Mouse (Mus musculus): ENCODE data around the gene Plp2.

The Plp2 gene

DNA sequence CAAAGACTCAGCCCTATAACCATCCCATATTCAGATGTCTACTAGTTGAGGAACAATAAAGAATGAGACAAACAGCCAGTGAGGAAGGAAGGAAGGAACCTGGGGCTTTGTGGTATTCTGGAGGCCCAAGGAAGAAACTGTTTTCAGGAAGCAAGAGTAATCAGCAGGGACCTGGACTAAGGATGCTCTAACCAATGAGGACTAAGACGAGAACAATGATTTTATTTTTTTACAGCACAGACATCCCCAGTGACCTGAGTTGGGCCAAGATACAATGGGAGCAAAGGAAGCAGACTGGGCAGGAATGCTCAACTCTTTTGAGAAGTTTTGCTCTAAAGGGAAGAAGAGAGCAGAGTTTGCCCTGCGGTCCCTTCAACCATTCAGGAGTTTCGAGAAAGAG, 8.3 kb downstream of the Plp2 start:
- DNase-seq (ENCODE audit: low read depth, low spot score): no peak

DNA sequence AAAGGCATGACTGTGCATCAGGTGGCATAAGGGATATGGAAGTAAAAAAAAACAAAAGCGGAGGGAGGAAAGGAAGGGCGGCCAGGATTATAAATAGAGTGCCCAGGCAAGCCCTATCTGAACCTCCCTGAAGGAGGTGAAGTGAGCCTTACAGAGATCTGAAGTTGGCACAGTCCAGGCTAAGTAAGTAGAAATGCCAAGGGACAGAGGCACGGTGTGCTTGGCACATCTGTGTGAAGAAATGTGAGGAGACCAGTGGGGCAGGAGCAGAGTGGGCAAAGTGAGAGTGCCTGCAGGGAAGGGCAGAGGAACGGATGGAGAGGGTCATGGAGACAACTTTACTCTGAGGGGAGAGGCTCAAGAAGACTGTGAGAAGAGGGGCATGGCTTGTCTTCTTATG, 10.1 kb downstream of the Plp2 start:
- no peak for DNase-seq (ENCODE audit: low read depth, low spot score)

DNA sequence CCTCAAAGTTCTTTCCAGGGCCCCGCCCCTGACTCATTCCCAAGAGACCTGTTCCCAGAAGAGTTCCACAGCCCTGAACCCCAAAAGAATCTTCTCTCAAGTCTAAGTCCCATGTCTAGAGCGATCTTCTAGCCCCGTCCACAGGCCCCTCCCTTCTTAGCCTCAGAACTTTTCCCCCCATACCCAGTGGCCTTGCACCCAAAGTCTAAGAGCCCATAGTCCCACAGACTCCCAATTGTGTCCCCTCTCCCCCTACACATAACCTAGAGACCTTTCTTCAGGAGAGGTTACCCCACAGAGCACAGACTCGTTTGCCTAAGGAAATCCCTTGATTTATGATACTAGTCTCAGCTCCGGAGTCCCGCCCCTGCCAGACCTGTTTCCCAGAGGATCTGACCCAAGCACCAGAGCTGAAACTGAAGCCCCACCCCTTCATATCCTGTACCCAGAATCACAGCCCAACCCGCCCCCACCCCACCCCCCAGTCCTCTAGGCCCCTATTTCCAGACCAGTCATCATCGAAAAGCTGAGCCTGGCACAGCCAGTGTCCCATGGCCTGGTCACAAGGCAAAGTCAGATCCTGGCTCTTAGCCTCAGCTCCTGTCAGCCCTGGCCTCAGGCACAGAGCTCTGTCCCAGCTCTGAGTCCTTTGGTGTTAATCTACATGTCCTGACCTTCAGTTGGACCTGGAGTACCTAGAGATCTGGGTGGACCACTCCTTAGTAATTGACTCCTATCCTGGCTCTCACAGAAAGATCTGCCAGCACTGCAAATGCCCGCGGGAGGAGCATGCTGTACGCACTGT, 12.2 kb downstream of the Plp2 start:
- DNase-seq (ENCODE audit: low read depth, low spot score): no peak

DNA sequence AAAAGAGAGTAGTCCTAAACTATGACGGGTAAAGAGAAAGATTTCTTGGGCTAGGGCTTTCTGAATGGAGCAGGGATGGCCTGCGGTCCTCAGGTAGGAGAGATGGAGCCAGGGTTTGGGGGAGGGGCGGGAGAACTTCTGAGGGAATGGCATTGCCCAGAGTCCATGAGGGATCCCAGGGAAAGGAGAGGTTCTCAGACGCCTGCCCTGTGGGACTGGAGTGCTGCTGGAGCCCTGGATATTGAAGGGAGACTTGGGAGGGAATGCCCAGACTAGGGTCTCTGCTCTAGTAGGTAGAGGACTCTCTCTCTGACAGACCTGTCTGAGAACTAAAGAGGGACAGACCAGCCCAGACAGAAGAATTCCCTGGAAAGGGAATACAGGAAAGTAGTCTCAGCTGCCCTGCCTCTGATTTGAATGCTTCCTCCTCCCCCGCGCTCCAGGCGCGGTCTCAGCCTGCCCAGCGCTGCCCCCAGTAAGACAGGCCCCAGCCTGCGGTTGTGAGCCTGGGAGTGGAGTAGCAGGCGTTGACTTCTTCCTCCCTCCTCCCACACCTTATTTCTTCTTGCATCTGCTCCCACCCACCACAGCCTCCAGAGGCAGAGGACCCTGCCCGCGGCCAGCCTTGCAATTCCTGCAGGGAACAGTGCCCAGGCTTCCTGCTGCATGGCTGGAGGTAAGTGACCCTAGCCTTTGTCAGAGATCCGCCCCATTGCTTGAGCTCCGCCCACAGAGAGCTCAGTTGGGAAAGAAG, 13.0 kb downstream of the Plp2 start:
- DNase-seq (ENCODE audit: low read depth, low spot score): no peak

DNA sequence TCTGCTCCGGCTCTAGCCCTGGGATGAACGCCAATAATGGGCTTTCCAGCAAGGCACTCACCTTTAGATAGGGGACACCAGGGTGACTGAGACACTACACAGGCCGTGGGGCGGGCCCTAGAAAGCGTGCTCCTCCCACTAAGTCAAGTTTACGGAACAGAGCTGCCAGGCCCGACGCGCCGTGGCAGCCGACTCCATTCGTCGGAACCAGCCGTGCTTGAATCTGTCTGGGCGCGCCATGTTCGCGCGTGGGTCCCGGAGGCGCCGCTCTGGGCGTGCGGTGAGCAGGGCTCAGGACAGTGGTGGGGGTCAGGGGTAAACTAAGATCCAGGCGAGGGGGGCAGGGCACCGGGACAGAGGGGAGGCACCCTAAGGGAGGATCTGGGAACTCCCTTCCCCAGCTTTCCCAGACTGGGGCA, 14.0 kb downstream of the Plp2 start, which contains the start of gene Prickle3:
Prickle3 (plus strand) TSS at position 40 of the 419 bp plus-strand sequence.
- DNase-seq (ENCODE audit: low read depth, low spot score): no peak

DNA sequence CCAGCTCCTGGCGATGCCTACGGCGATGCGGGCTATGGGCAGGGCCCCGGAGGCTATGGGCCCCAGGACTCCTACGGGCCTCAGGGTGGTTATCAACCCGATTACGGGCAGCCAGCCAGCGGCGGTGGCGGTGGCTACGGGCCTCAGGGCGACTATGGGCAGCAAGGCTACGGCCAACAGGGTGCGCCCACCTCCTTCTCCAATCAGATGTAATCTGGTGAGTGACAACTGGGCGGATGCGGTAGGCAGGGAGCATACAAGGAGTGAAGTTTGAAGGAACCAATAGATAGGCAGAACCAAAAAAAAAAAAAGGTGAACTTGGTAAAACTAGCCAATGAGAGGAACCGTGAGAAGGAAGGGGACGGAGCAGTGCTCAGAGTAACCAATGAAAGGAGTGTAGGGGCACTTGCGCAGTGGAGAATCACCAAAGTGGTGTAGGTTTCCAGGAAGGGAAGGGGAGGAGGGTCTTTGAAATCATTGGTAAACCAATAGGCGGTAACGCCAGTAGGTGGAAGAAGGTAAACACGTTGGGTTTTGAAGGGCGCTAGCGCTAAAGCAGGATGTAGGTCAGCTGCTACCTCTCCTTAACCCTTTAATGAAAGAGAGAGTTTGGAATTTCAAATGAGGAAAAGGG, 22.4 kb downstream of the Plp2 start:
- peak; percentile 76 for DNase-seq (ENCODE audit: low read depth, low spot score)

DNA sequence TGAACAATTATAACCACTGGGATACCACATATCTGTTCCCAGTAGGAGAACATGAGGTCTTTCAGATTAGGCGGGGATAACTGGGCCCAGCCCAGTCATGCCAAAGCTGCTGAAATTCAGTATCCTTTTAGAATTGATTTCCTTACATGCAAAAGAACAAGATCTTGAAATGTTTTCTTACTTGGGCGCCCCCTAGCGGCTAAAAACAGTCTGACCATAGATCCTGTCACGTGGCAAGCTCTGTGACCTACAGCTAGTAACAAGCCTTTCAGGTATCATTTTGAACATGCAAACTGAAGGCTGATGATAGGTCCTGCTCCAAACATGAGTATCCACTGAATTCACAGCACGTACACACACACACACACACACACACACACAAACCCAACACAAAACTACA, 25.8 kb downstream of the Plp2 start:
- DNase-seq (ENCODE audit: low read depth, low spot score): no peak

DNA sequence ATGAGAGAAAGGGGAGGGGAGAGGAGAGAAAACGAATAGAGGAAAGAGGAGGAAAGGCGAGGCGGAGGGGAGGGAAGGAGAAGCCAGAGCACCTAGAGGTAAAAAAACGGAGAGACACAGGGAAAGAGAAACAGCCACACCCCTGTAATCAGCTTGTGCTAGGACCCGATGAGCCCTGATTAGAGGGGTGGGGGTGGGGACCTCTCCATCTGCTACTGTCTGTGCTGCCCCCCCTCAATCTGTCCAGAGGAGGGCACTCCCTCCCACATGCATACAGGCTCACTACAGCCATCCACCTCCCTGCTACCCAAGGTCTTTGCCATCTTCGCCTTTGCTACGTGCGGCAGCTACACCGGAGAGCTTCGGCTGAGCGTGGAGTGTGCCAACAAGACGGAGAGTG, 30.4 kb downstream of the Plp2 start:
- no peak for DNase-seq (ENCODE audit: low read depth, low spot score)

DNA sequence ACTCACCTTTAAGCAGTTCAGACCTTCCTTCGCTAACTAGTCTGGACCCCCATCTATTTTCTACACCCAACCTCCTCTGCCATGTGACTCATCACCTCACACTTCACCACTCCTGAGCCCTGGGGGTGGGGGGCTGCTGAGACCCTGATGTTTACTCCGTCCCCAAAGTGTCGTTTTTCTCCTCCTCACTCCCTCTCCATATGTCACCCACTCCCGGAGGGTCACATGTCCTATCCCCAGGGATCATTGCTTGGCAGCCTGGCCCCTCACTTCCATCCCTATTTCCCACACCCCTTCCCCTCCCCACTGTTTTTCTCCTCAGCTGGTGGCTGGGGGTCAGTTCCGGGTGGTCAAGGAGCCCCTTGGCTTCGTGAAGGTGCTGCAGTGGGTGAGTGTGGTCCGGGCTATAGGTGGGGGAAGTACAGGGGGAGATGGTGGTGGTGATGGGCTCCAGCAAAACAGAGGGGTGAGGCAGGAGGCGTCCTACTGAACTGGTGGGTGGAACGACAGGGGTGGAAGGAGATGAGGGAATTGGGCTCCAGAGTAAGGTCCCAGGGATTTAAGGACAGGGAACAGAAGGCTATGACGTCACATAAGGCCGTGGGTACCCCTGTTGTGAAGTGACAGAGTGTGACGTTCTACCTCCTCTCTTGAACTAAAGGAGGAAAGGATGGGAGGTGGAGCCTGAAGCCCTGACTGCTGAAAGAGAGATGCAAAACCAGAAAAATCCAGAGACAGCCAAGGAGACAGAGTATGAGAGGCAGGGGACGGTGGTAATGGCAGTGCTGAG, 31.5 kb downstream of the Plp2 start:
- no peak for DNase-seq (ENCODE audit: low read depth, low spot score)

DNA sequence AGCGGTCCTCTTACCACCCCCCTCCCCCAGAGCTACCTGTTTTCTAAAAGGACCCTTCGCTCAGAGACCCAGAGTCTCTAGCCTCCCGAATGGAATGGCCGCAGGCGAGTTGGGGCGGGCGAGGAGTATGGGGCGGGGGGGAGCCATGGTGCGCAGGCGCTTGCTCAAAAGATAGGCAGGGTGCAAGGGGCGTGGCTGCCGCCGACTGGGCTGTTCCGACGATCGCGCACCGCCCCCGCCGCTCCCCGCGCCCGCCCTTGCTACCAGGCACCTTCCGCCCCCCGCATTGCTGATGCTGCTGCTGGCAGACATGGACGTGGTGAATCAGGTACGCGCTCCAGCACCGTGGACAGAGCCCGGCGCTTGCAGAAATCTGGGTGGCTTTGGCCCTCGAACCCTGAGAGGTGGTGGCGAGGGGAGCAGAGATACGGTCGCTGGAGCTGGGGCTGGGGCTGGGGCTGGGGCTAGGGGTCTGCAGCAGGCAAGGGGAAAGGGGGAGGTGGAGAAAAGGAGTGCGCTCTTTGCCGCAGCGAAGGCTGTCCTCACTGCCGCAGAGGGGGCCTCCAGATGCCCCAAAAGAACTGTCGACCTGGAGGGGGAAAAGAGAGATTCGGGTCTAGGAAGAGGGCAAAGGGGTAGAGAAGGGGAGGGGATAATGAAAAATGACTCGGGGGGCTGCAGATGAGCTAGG, 32.6 kb downstream of the Plp2 start, which contains the start of gene Syp:
Syp (plus strand) TSS at position 71 of the 691 bp plus-strand sequence.
- DNase-seq (ENCODE audit: low read depth, low spot score): peak; percentile 57

DNA sequence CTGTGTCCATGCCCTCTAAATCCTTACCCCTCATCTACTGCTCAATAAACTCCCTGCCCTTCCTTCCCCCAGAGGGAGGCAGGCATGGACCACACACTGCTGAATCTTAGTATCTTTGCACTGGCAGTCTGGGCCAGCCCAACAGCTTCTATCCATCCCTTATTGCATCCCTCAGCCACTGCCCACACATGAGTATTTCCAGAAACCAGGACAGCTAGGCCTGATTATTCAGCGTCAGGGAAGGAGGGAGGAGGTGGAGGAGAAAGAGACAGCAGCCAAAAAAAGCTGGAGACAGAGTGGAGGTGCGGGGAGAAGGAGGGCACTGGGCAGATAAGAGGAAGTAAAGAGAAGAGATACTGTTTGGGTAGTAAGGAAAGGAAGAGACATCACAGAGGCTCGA, 36.1 kb downstream of the Plp2 start:
- DNase-seq (ENCODE audit: low read depth, low spot score): peak; percentile 71

DNA sequence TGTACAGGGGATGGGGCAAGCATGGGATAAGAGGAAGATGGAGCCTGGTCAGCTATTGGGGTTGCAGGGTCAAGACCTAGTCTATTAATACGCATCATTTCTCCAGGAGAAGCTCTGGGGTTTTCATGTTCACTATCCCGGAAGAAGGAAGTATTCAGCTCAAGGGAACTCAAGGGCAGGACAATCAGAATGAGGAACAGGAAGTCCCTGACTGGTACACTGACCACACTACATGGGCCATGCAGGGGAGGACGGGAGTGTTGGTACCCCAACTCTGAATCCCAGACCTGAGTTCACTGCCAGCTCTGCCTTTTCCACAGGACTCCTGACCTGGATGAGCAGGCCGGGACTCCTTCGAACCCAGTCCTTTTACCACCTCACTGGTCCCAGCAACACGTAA, 38.6 kb downstream of the Plp2 start:
- DNase-seq (ENCODE audit: low read depth, low spot score): no peak

All from telencephalon, adult 2 months (tissue).